Mouse (Mus musculus): ENCODE results near the gene Snrpd2. TPM values are rescaled to one million over a fixed set of nuclear protein-coding genes. Genes with fewer than 3 reads are reported as not detected.

The Snrpd2 gene
- polyA plus RNA-seq, 1 experiment from 2014 or later: 167 TPM

- Histone ChIP-seq H3K27me3 (peaks cover 48% of the 10 kb centered on the region), H3K4me1 (peaks cover 25% of the 10 kb centered on the region), H3K27ac (no peak within 1 kb of the TSS), H3K4me2 (peak within 1 kb of the TSS; percentile 48), H3K36me3 (no peaks in the 10 kb centered on the region), H3K9me3 (no peaks in the 10 kb centered on the region), H3K9ac (0 out of 2 replicates have a peak within 1 kb of the TSS, but pooled peaks have one; percentile 27), H3K4me3 (peak within 1 kb of the TSS; percentile 7; the same call in 1 of the 2 replicates)
- ATAC-seq (ENCODE audit: insufficient number of reproducible peaks, insufficient read depth, low FRiP score, low TSS enrichment, low read depth): no peak
- 14% methylated on average over 14 of the region's 14 CpGs for WGBS
These were observed 16.3 kb downstream of the Snrpd2 start, which contains the start of gene Gipr for GRCm38 (mm10) chr7:19165656-19166423. Gene Gipr, minus strand, starts transcription at chr7:19166127.

GRCm38 (mm10) chr7:19166990-19167389 lies 17.5 kb downstream of the Snrpd2 start:
- Histone ChIP-seq H3K27me3 (peaks cover 48% of the 10 kb centered on the region), H3K27ac (no peak overlapping the region), H3K9ac (no peak overlapping the region), H3K36me3 (no peaks in the 10 kb centered on the region), H3K4me1 (peaks cover 28% of the 10 kb centered on the region), H3K9me3 (no peaks in the 10 kb centered on the region), H3K4me3 (no peak overlapping the region), H3K4me2 (no peak overlapping the region)
- 84% methylated on average over 3 of the region's 3 CpGs for WGBS
- no peak for ATAC-seq (ENCODE audit: insufficient number of reproducible peaks, insufficient read depth, low FRiP score, low TSS enrichment, low read depth)

- Histone ChIP-seq H3K27me3 (peaks cover 42% of the 10 kb centered on the region), H3K27ac (no peak overlapping the region), H3K4me1 (peaks cover 32% of the 10 kb centered on the region), H3K9me3 (no peaks in the 10 kb centered on the region), H3K4me2 (no peak overlapping the region), H3K4me3 (no peak overlapping the region), H3K9ac (0 out of 2 replicates have a peak overlapping the region, but pooled peaks have one; percentile 2), H3K36me3 (no peaks in the 10 kb centered on the region)
- WGBS: 59% methylated on average over 10 of the region's 10 CpGs
- no peak for ATAC-seq (ENCODE audit: insufficient number of reproducible peaks, insufficient read depth, low FRiP score, low TSS enrichment, low read depth)
These were observed 20.0 kb downstream of the Snrpd2 start for GRCm38 (mm10) chr7:19169506-19169905.

GRCm38 (mm10) chr7:19170142-19170541 lies 20.6 kb downstream of the Snrpd2 start:
- H3K27me3 ChIP-seq: peaks cover 41% of the 10 kb centered on the region
- no peak overlapping the region for H3K4me3 ChIP-seq
- H3K4me1 ChIP-seq: peaks cover 25% of the 10 kb centered on the region
- no peaks in the 10 kb centered on the region for H3K36me3 ChIP-seq
- no peak overlapping the region for H3K27ac ChIP-seq
- no peak for ATAC-seq (ENCODE audit: insufficient number of reproducible peaks, insufficient read depth, low FRiP score, low TSS enrichment, low read depth)
- no peak overlapping the region for H3K4me2 ChIP-seq
- no peaks in the 10 kb centered on the region for H3K9me3 ChIP-seq
- WGBS: 43% methylated on average over 8 of the region's 8 CpGs
- H3K9ac ChIP-seq: no peak overlapping the region

- H3K9ac ChIP-seq: peak overlapping the region; percentile 21; the same call in 1 of the 2 replicates
- WGBS: 45% methylated on average over 8 of the region's 8 CpGs
- H3K27ac ChIP-seq: no peak overlapping the region
- no peaks in the 10 kb centered on the region for H3K36me3 ChIP-seq
- no peak for ATAC-seq (ENCODE audit: insufficient number of reproducible peaks, insufficient read depth, low FRiP score, low TSS enrichment, low read depth)
- no peak overlapping the region for H3K4me3 ChIP-seq
- no peaks in the 10 kb centered on the region for H3K9me3 ChIP-seq
- peaks cover 27% of the 10 kb centered on the region for H3K4me1 ChIP-seq
- H3K27me3 ChIP-seq: peaks cover 43% of the 10 kb centered on the region
- no peak overlapping the region for H3K4me2 ChIP-seq
These were observed 22.3 kb downstream of the Snrpd2 start for GRCm38 (mm10) chr7:19171831-19172230.

GRCm38 (mm10) chr7:19172874-19173273 lies 23.4 kb downstream of the Snrpd2 start:
- peak overlapping the region; percentile 36 for H3K4me3 ChIP-seq
- peak overlapping the region; percentile 58 for H3K9ac ChIP-seq
- peak overlapping the region; percentile 66 for H3K4me2 ChIP-seq
- WGBS: 3% methylated on average over 17 of the region's 17 CpGs
- peaks cover 27% of the 10 kb centered on the region for H3K4me1 ChIP-seq
- H3K27ac ChIP-seq: no peak overlapping the region
- peaks cover 50% of the 10 kb centered on the region for H3K27me3 ChIP-seq
- H3K36me3 ChIP-seq: no peaks in the 10 kb centered on the region
- ATAC-seq (ENCODE audit: insufficient number of reproducible peaks, insufficient read depth, low FRiP score, low TSS enrichment, low read depth): no peak
- H3K9me3 ChIP-seq: no peaks in the 10 kb centered on the region

DNA sequence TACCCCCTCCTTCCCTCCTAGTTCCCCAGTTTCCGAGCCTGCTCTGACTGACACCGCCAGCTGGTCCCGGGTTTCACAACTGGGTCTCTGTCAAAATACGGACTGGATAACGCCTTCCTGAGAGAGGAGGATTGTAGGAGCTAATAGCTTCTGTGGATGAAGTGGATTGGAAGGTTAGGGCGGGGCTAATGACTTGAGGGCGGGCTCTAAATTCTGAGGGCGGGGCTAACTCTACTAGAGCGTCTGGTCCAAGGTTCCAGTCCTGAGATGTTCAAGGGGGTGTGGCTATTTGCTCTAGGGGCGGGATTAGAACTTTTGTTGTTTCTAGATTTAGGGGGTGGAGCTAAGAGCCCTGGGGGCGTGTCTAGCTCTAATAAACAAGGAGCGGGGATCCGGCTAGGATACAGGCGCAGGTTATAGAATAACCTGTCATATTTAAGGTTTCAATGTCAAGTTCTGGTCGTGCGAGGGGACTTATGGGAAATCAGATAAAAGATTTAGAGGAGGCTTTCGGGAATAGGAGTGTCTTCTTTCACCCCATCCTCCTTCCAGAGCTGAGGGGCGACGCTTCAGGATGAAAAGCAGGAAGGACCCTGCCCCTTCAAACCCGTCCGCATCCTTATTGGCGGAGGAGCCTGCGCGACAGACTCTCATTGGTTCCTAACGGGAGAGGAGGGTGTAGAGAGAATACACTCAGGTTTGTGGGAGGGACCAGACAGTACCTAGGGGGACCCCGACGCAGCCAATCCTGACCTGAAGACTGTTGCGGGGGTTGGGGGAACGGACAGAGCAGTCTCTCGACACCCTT lies 26.4 kb downstream of the Snrpd2 start, which contains the start of gene Eml2:
Eml2 (plus strand) TSS at position 714 of the 808 bp plus-strand sequence.
- 2% methylated on average over 30 of the region's 30 CpGs for WGBS
- H3K4me1 ChIP-seq: peaks cover 47% of the 10 kb centered on the region
- peaks cover 80% of the 10 kb centered on the region for H3K27me3 ChIP-seq
- H3K4me2 ChIP-seq: peak within 1 kb of the TSS; percentile 58
- H3K27ac ChIP-seq: no peak within 1 kb of the TSS
- 0 out of 2 replicates have a peak, but pooled peaks cover 3% of the 10 kb centered on the region for H3K9me3 ChIP-seq
- no peaks in the 10 kb centered on the region for H3K36me3 ChIP-seq
- H3K4me3 ChIP-seq: peak within 1 kb of the TSS; percentile 37
- ATAC-seq (ENCODE audit: insufficient number of reproducible peaks, insufficient read depth, low FRiP score, low TSS enrichment, low read depth): 0 out of 2 replicates have a peak, but pooled peaks have one; percentile 29
- peak within 1 kb of the TSS; percentile 58 for H3K9ac ChIP-seq

- peak overlapping the region; percentile 37 for H3K4me3 ChIP-seq
- peaks cover 81% of the 10 kb centered on the region for H3K27me3 ChIP-seq
- no peak overlapping the region for H3K27ac ChIP-seq
- WGBS: 2% methylated on average over 21 of the region's 21 CpGs
- ATAC-seq (ENCODE audit: insufficient number of reproducible peaks, insufficient read depth, low FRiP score, low TSS enrichment, low read depth): no peak
- H3K4me1 ChIP-seq: peaks cover 53% of the 10 kb centered on the region
- H3K9me3 ChIP-seq: 0 out of 2 replicates have a peak, but pooled peaks cover 3% of the 10 kb centered on the region
- no peaks in the 10 kb centered on the region for H3K36me3 ChIP-seq
- H3K4me2 ChIP-seq: peak overlapping the region; percentile 58
- H3K9ac ChIP-seq: peak overlapping the region; percentile 58
These were observed 27.0 kb downstream of the Snrpd2 start for GRCm38 (mm10) chr7:19176516-19176947.

- H3K27me3 ChIP-seq: peaks cover 76% of the 10 kb centered on the region
- 0 out of 2 replicates have a peak overlapping the region, but pooled peaks have one; percentile 58 for H3K4me2 ChIP-seq
- ATAC-seq (ENCODE audit: insufficient number of reproducible peaks, insufficient read depth, low FRiP score, low TSS enrichment, low read depth): no peak
- H3K9me3 ChIP-seq: 0 out of 2 replicates have a peak, but pooled peaks cover 3% of the 10 kb centered on the region
- H3K27ac ChIP-seq: no peak overlapping the region
- H3K9ac ChIP-seq: no peak overlapping the region
- no peak overlapping the region for H3K4me3 ChIP-seq
- WGBS: 57% methylated on average over 7 of the region's 7 CpGs
- H3K36me3 ChIP-seq: no peaks in the 10 kb centered on the region
- H3K4me1 ChIP-seq: peaks cover 54% of the 10 kb centered on the region
These were observed 27.7 kb downstream of the Snrpd2 start for GRCm38 (mm10) chr7:19177216-19177615.

DNA sequence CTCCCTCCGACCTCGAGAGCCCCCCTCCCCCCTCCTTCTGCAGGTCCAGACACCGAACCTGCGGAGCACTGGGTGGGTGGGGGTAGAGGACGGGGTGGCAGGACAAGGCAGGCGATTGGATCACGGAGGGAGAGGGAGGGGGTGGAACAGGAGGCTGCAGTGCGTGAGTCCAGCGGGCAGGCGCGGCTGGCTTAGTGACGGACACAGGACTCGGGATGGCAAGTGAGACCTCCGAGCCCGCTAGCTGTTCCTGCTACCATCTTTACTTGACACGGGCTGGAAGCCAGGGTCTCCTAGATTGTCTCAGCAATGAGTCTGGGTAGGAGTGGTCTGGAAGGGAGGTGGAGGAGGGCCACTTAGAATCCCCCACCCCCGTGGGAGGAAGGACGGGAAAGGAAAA lies 28.5 kb downstream of the Snrpd2 start:
- H3K27me3 ChIP-seq: peaks cover 73% of the 10 kb centered on the region

GRCm38 (mm10) chr7:19178443-19179092 lies 29.0 kb downstream of the Snrpd2 start:
- WGBS: 4% methylated on average over 27 of the region's 27 CpGs
- Histone ChIP-seq H3K9ac (no peak overlapping the region), H3K4me1 (peaks cover 42% of the 10 kb centered on the region)

More for the DNA sequence above, 28.5 kb downstream of the Snrpd2 start:
- Histone ChIP-seq H3K4me1 (peaks cover 46% of the 10 kb centered on the region), H3K4me3 (peak overlapping the region; percentile 37), H3K36me3 (no peaks in the 10 kb centered on the region), H3K9me3 (0 out of 2 replicates have a peak, but pooled peaks cover 3% of the 10 kb centered on the region), H3K4me2 (peak overlapping the region; percentile 59; the same call in 1 of the 2 replicates), H3K27ac (no peak overlapping the region), H3K9ac (no peak overlapping the region)
- 4% methylated on average over 18 of the region's 18 CpGs for WGBS
- no peak for ATAC-seq (ENCODE audit: insufficient number of reproducible peaks, insufficient read depth, low FRiP score, low TSS enrichment, low read depth)

More at GRCm38 (mm10) chr7:19178443-19179092, 29.0 kb downstream of the Snrpd2 start:
- Histone ChIP-seq H3K4me3 (peak overlapping the region; percentile 37), H3K4me2 (peak overlapping the region; percentile 59), H3K27me3 (peaks cover 70% of the 10 kb centered on the region), H3K9me3 (0 out of 2 replicates have a peak, but pooled peaks cover 3% of the 10 kb centered on the region), H3K27ac (no peak overlapping the region), H3K36me3 (peaks cover under 1% of the 10 kb centered on the region; the same call in 1 of the 2 replicates)
- no peak for ATAC-seq (ENCODE audit: insufficient number of reproducible peaks, insufficient read depth, low FRiP score, low TSS enrichment, low read depth)

Measured in embryonic facial prominence, embryonic 13.5 days (tissue).